Mouse (Mus musculus) heart, embryonic 16.5 days (tissue): ENCODE measurements at regions not wholly inside any gene's neighbourhood (a gene's known extent, or its start where the extent isn't known, plus 50 kb on each side); places are given as distances from the start of the nearest gene placed in this dataset.

Source experiments
- ATAC-seq: fragments of 200-750 bp; cut with Nextera tagmentation; replicated peaks from 2 replicates; pipeline ENCODE4 v1.8.0; 2017; ENCODE audit warnings: moderate number of reproducible peaks; ENCODE audit not compliant: insufficient read depth, low FRiP score; ENCODE audit errors: extremely low read depth
- H3K27ac ChIP-seq: fragments of 300-500 bp; sonication (generic); 2 replicates; pipeline ENCODE4 v1.5.1; 2014; ENCODE audit warnings: mild to moderate bottlenecking, low read length, control low read depth, moderate library complexity
- H3K27me3 ChIP-seq: fragments of 300-500 bp; sonication (generic); 2 replicates; pipeline ENCODE4 v1.6.1; 2014; ENCODE audit warnings: low read length, mixed read lengths; ENCODE audit not compliant: control insufficient read depth, insufficient read depth
- H3K36me3 ChIP-seq: fragments of 300-500 bp; sonication (generic); 2 replicates; pipeline ENCODE4 v1.6.1; 2014; ENCODE audit not compliant: control insufficient read depth, insufficient read depth
- H3K4me1 ChIP-seq: fragments of 300-500 bp; sonication (generic); 2 replicates; pipeline ENCODE4 v1.6.1; 2014; ENCODE audit warnings: low read length, mixed read lengths; ENCODE audit not compliant: control insufficient read depth, insufficient read depth
- H3K4me2 ChIP-seq: fragments of 300-500 bp; sonication (generic); 2 replicates; pipeline ENCODE4 v1.6.1; 2014; ENCODE audit warnings: low read depth, mild to moderate bottlenecking, control low read depth, low read length
- H3K4me3 ChIP-seq: fragments of 300-500 bp; sonication (generic); 2 replicates; pipeline ENCODE4 v1.5.1; 2014; ENCODE audit warnings: mild to moderate bottlenecking, control low read depth, low read length
- H3K9ac ChIP-seq: fragments of 300-500 bp; sonication (generic); 2 replicates; pipeline ENCODE4 v1.6.1; 2014; ENCODE audit warnings: low read length, control low read depth
- H3K9me3 ChIP-seq: fragments of 300-500 bp; sonication (generic); replicated peaks from 2 replicates; pipeline ENCODE4 v1.6.1; 2016; ENCODE audit warnings: low read length; ENCODE audit not compliant: control insufficient read depth
- WGBS: fragments of 180-500 bp; shearing (Covaris S2); extraction: QIAGEN DNeasy Blood & Tissue Kit; methylation state at CpG from one replicate; pipeline ENCODE4 v1.1.7; 2014; 5-methylcytosine and 5-hydroxymethylcytosine counted together

DNA sequence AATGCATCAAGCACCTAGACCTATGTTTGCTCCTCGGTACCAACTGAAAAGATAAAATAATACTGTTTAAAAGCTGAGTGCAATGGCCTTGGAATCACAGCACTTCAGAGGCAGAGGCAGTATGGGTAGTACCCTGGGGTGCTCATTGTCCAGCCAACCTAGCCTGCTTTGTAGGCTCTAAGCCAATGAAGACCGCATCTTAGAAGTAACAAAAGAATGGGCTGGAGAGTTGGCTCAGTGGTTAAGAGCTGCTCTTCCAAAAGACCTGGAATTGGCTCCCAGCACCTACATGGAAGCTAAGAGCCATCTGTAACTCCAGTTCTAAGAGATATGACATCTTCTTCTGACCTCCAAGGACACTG is 82.8 kb upstream of the Spdye4c start:
- ATAC-seq = no peak
- peaks cover 5% of the 10 kb centered on the region for H3K9me3 ChIP-seq
- H3K4me2 ChIP-seq = peak overlapping the region; percentile 35; the same call in 1 of the 2 replicates
- no peaks in the 10 kb centered on the region for H3K36me3 ChIP-seq
- no peak overlapping the region for H3K9ac ChIP-seq
- H3K4me1 ChIP-seq = peaks cover 21% of the 10 kb centered on the region
- peak overlapping the region; percentile 87 for H3K27ac ChIP-seq
- H3K4me3 ChIP-seq = no peak overlapping the region
- H3K27me3 ChIP-seq = no peaks in the 10 kb centered on the region
- 40% methylated on average over 2 of the region's 2 CpGs for WGBS

DNA sequence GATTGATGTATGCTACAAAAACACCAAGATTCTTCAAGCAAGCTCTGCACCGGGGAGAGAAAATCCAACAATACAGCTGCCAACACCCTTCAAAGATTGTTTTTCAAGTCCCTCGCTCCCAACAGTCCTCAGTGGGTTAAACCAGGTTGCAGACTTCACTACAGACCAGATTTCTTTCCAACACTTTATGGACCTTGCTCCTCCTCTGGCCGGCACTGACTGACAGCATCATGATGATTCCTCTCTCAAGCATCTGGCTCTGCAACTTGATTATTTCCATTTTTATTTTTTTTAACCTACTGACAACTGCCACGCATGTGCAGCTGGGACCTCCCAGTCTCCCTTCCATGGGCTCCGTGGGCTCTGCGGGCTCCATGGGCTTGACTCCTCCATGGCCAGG is 79.7 kb upstream of the Spdye4c start:
- Histone ChIP-seq H3K4me1 (peaks cover 20% of the 10 kb centered on the region), H3K4me2 (no peak overlapping the region), H3K36me3 (no peaks in the 10 kb centered on the region), H3K9ac (no peak overlapping the region), H3K9me3 (no peaks in the 10 kb centered on the region), H3K27ac (no peak overlapping the region), H3K27me3 (no peaks in the 10 kb centered on the region), H3K4me3 (no peak overlapping the region)
- no peak for ATAC-seq
- WGBS = 69% methylated on average over 6 of the region's 6 CpGs

DNA sequence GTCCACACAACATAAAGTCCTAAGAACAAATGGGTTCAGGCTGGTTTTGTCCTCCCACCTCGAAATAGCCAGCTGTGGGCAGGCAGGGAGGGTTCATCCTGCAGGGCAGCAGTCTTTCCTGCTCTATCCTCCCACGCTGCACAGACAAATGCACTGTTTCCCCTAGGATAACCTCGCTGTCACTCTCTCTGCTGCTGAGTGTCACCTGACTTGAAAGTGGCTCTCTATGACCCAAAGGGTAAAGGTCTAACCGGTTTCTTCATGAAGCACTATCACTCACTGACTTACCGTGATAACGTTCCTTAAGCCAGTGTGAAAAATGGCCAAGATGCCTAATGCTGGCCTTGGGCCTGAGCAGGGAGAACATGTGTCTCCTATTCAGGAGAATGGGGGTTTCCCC is 78.2 kb upstream of the Spdye4c start:
- Histone ChIP-seq H3K4me2 (no peak overlapping the region), H3K36me3 (no peaks in the 10 kb centered on the region), H3K27ac (no peak overlapping the region), H3K9me3 (no peaks in the 10 kb centered on the region), H3K4me3 (no peak overlapping the region), H3K4me1 (peaks cover 12% of the 10 kb centered on the region), H3K27me3 (no peaks in the 10 kb centered on the region), H3K9ac (no peak overlapping the region)
- 40% methylated on average over 6 of the region's 6 CpGs for WGBS
- ATAC-seq = no peak

DNA sequence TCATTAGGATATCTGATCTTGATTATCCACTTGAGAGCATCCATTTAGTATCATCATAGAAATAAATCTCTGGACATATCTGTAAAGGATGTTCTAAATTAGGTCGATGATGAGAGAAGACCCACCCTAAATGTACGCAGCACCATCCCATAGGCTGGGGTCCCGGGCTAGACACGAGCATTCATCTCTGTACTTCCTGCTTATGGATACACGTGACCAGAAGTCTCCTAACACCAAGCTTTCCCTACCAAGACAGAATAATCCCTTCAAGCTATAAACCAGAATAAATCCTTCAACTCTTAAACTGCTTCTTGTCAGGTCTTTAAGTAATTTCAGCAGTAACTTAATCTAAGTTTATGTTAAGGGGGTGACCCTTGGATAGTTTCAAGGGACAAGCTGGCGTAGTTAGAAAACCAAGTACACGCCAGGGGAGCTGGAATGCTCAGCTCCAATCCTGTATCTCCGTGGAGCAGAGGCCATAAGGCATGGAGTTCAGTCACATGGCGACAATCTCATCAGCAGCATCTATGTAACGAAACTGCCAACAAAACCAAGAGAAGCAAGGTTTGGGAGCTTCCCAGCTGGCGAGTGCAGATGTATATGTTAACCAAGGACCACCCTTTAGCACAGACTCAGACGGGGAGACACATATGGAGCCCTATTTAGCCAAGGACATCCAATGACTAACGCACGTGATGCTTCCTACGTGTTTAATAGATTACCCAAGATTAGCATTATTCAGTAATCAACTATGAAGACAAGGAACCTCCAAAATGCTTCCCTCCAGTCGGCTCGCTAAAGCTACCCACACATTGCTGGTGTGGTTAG is 76.3 kb upstream of the Spdye4c start:
- H3K4me1 ChIP-seq = peaks cover 3% of the 10 kb centered on the region; the same call in 1 of the 2 replicates
- H3K36me3 ChIP-seq = no peaks in the 10 kb centered on the region
- no peak overlapping the region for H3K4me3 ChIP-seq
- H3K9me3 ChIP-seq = no peaks in the 10 kb centered on the region
- no peak for ATAC-seq
- H3K4me2 ChIP-seq = no peak overlapping the region
- no peak overlapping the region for H3K9ac ChIP-seq
- no peak overlapping the region for H3K27ac ChIP-seq
- no peaks in the 10 kb centered on the region for H3K27me3 ChIP-seq
- WGBS = 75% methylated on average over 17 of the region's 17 CpGs

DNA sequence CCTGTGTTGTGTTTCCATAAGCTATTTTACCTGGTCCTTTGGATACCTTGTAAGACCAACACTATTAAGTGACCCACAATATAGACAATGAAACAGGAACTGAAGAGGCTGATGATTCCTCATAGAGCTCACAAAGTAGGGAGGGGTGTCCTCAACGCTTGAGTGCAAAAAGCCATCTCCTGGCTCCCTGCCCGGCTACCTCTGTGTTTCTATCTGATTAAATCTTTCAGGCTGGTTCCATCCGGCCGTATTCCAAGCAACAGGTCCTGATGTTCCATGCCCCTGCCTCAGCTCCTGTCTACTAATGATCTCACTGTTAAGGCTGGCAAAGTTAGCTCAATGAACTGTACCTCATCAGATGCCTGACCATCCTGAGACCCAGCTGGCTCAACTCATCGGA is 75.3 kb upstream of the Spdye4c start:
- no peak for ATAC-seq
- Histone ChIP-seq H3K27me3 (no peaks in the 10 kb centered on the region), H3K9ac (no peak overlapping the region), H3K4me2 (no peak overlapping the region), H3K4me1 (peaks cover 3% of the 10 kb centered on the region; the same call in 1 of the 2 replicates), H3K4me3 (no peak overlapping the region), H3K9me3 (no peaks in the 10 kb centered on the region), H3K27ac (no peak overlapping the region), H3K36me3 (no peaks in the 10 kb centered on the region)
- WGBS = 58% methylated on average over 5 of the region's 5 CpGs

DNA sequence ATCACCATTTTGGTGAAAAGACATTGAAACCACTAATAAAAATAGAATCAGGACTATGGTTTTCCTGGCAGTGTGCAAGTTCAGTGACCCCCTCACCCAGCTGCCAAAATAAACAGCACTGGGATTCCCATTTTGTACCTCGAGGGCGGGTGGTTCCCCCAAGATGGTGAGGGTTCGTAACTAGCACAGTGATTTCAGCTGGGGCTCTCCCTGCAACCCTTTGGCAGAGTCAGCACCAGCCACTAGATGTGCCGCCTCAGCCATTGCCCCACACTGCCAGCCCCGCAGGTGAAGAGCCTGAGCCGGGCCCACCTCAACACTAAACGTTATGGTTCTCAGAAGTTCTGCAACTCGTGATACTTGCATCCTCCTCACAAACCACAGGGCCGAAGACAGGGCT is 74.3 kb upstream of the Spdye4c start:
- ATAC-seq = no peak

DNA sequence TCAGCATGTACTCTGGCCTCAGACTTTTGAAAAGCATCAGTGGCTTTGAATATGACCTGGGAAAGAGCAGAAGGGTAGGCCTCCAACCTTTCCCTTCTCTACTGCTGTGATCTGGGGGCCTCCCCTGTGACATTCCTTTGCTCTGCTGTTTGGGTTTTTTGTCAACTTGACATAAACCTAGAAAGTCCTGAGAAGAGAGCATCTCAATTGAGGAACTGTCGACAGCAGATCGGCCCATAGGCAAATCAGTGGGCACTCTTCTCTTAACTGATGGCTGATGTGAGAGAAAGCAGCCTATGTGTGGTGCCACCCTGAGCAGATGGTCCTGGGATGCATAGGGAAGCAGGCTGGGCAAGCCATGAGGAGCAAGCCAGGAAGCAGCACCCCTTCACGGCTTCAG is 72.9 kb upstream of the Spdye4c start:
- 88% methylated on average over 3 of the region's 3 CpGs for WGBS
- H3K4me2 ChIP-seq = no peak overlapping the region
- H3K4me1 ChIP-seq = no peaks in the 10 kb centered on the region
- H3K27ac ChIP-seq = no peak overlapping the region
- H3K36me3 ChIP-seq = no peaks in the 10 kb centered on the region
- H3K27me3 ChIP-seq = no peaks in the 10 kb centered on the region
- ATAC-seq = no peak
- H3K9ac ChIP-seq = no peak overlapping the region
- no peaks in the 10 kb centered on the region for H3K9me3 ChIP-seq
- no peak overlapping the region for H3K4me3 ChIP-seq

More for the DNA sequence above, 74.3 kb upstream of the Spdye4c start:
- Histone ChIP-seq H3K4me2 (no peak overlapping the region), H3K9me3 (no peaks in the 10 kb centered on the region), H3K4me3 (no peak overlapping the region), H3K9ac (no peak overlapping the region), H3K27ac (no peak overlapping the region), H3K27me3 (no peaks in the 10 kb centered on the region), H3K4me1 (peaks cover 3% of the 10 kb centered on the region; the same call in 1 of the 2 replicates), H3K36me3 (no peaks in the 10 kb centered on the region)
- WGBS = 77% methylated on average over 9 of the region's 9 CpGs

DNA sequence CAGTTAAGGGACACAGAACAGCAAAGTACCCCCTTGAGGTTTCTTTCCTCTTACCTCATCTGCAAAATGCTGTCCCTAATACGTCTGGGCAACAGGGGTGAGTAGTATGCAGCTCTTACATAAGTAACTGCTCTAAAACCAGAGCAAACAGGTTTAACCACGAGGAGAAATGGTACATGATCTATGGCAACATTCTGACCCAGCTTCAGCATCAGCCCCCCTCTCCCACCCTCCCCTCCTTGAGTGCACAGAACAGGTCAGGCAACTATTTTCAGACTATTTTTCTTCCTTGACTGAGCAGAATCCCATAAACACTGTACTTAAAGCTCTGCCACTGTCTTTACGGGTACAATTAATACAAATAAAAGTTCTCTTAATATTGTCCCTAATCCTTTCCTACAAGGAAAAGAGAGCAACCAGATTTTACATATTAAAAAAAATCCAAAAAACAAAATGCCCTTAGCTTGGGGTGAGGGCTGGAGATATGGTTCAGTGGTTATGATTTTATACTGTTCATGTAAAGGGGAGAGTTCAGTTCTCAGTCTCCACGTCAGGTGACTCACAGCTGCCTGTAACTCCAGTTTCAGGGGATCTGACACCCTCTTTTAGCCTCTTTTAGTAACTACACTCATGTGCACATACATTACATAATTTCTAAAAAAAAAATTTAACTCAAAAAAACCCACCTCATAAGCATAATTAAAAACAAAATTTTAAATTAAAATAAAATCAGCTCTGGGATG is 69.1 kb upstream of the Spdye4c start:
- no peak overlapping the region for H3K27ac ChIP-seq
- ATAC-seq = no peak
- H3K9ac ChIP-seq = no peak overlapping the region
- no peak overlapping the region for H3K4me2 ChIP-seq
- H3K27me3 ChIP-seq = no peaks in the 10 kb centered on the region
- H3K4me3 ChIP-seq = no peak overlapping the region
- WGBS = 67% methylated on average over 4 of the region's 4 CpGs
- H3K36me3 ChIP-seq = no peaks in the 10 kb centered on the region
- H3K9me3 ChIP-seq = no peaks in the 10 kb centered on the region
- H3K4me1 ChIP-seq = 0 out of 2 replicates have a peak, but pooled peaks cover 2% of the 10 kb centered on the region

DNA sequence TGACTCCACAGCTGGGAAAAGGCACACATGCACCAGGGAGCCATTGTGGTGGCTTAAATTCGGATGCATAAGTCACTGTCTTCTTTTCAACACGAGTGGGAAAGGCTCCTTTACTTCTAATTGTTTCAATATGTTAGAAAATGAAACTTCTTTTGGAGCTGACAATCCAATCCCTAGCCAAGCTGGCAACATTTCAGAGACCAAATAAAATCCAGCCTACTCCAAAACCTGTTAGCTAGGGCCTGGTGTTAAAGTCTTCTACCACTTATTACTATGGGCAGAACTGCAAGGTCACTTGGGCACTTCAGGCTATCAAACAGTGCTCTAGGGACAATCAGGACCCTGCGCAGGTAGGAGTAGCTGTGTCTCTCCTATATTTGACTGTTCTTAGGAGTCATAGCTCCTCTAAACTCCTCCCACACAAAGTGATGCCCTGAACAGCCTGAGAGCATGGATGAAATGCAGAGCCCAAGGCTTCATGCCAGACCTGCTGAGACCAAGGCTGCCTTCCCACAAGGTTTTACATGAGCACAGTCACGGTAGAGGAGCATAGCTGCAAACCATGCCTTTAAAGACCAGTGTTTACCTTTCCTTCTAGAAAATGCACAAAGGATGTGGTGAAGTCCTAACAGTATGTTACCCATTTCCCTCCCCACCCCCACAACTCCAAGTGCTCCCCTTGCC is 67.4 kb upstream of the Spdye4c start:
- Histone ChIP-seq H3K4me2 (no peak overlapping the region), H3K9ac (no peak overlapping the region), H3K27ac (no peak overlapping the region), H3K27me3 (no peaks in the 10 kb centered on the region), H3K4me1 (0 out of 2 replicates have a peak, but pooled peaks cover 2% of the 10 kb centered on the region), H3K9me3 (no peaks in the 10 kb centered on the region), H3K36me3 (no peaks in the 10 kb centered on the region), H3K4me3 (no peak overlapping the region)
- ATAC-seq = no peak
- 68% methylated on average over 4 of the region's 4 CpGs for WGBS
